Mouse (Mus musculus) midbrain, postnatal 0 days (tissue): Measurements from ENCODE around the gene Rab20. TPM values are rescaled to one million over a fixed set of nuclear protein-coding genes. Genes with fewer than 3 reads are reported as not detected.

Source experiments
- ATAC-seq: fragments of 200-750 bp; cut with Nextera tagmentation; 2 replicates; pipeline ENCODE4 v1.8.0; 2017; ENCODE audit warnings: moderate number of reproducible peaks, mild to moderate bottlenecking, moderate TSS enrichment, moderate library complexity; ENCODE audit not compliant: low FRiP score
- DNase-seq: peaks from one replicate; pipeline ENCODE4 v3.0.0-alpha.2; 2015; ENCODE audit warnings: low spot score
- H3K27ac ChIP-seq: fragments of 300-500 bp; sonication (generic); 2 replicates; pipeline ENCODE4 v1.5.1; 2014; ENCODE audit warnings: low read depth, mild to moderate bottlenecking, low read length, mixed read lengths
- H3K27me3 ChIP-seq: fragments of 300-500 bp; sonication (generic); 2 replicates; pipeline ENCODE4 v1.6.1; 2014; ENCODE audit warnings: low read length, control low read depth, mixed read lengths; ENCODE audit not compliant: insufficient read depth
- H3K36me3 ChIP-seq: fragments of 300-500 bp; sonication (generic); 2 replicates; pipeline ENCODE4 v1.6.1; 2014; ENCODE audit warnings: low read length, control low read depth, mixed read lengths; ENCODE audit not compliant: insufficient read depth
- H3K4me1 ChIP-seq: fragments of 300-500 bp; sonication (generic); 2 replicates; pipeline ENCODE4 v1.6.1; 2014; ENCODE audit warnings: mild to moderate bottlenecking, control low read depth, antibody characterized with exemption, low read length, mixed read lengths; ENCODE audit not compliant: insufficient read depth
- H3K4me2 ChIP-seq: fragments of 300-500 bp; sonication (generic); 2 replicates; pipeline ENCODE4 v1.6.1; 2014; ENCODE audit warnings: low read depth, mild to moderate bottlenecking, low read length, mixed read lengths; ENCODE audit not compliant: poor library complexity, severe bottlenecking
- H3K4me3 ChIP-seq: fragments of 300-500 bp; sonication (generic); 2 replicates; pipeline ENCODE4 v1.5.1; 2014; ENCODE audit warnings: low read depth, mild to moderate bottlenecking, low read length, moderate library complexity
- H3K9ac ChIP-seq: fragments of 300-500 bp; sonication (generic); replicated peaks from 2 replicates; pipeline ENCODE4 v1.6.1; 2014; ENCODE audit warnings: mild to moderate bottlenecking, low read length, moderate library complexity, mixed read lengths; ENCODE audit not compliant: poor library complexity, severe bottlenecking
- H3K9me3 ChIP-seq: fragments of 300-500 bp; sonication (generic); 2 replicates; pipeline ENCODE4 v1.6.1; 2016; ENCODE audit warnings: low read length, control low read depth
- CTCF ChIP-seq: IDR thresholded peaks from 2 replicates; pipeline ENCODE4 v1.5.1; 2016; ENCODE audit warnings: antibody characterized with exemption, mild to moderate bottlenecking
- WGBS: fragments of 180-500 bp; shearing (Covaris S2); extraction: QIAGEN DNeasy Blood & Tissue Kit; methylation state at CpG from one replicate; pipeline ENCODE4 v1.1.7; 2014; 5-methylcytosine and 5-hydroxymethylcytosine counted together
- polyA plus RNA-seq: library from polyadenylated mRNA; unstranded; fragments of >200 nt; fragmentation: Nextera tagmentation; extraction: Ambion mirVana; gene quantifications from 2 replicates; pipeline ENCODE4 v1.2.1, GENCODE M21; 2015
- total RNA-seq: library from RNA; depleted of rRNA; stranded (reverse); fragments of >200 nt; gene quantifications from 2 replicates; pipeline ENCODE4 v1.2.3, GENCODE M21; 2014

The Rab20 gene
- total and polyA plus RNA-seq, 2 experiments from 2014 or later, result 0.60 to 0.72 TPM

GRCm38 (mm10) chr8:11447910-11448570, 30.5 kb downstream of the Rab20 start:
- H3K9me3 ChIP-seq, result no peaks in the 10 kb centered on the region
- no peaks in the 10 kb centered on the region for H3K4me1 ChIP-seq
- H3K4me3 ChIP-seq, result no peak overlapping the region
- ATAC-seq (no peak), DNase-seq (no peak)
- no peak for TF ChIP-seq CTCF
- H3K36me3 ChIP-seq, result peaks cover 8% of the 10 kb centered on the region
- H3K9ac ChIP-seq, result no peak overlapping the region
- H3K27ac ChIP-seq, result no peak overlapping the region
- no peaks in the 10 kb centered on the region for H3K27me3 ChIP-seq
- H3K4me2 ChIP-seq, result no peak overlapping the region
- 94% methylated on average over 23 of the region's 23 CpGs for WGBS

- no peak overlapping the region for H3K9ac ChIP-seq
- 94% methylated on average over 13 of the region's 13 CpGs for WGBS
- TF ChIP-seq CTCF, result no peak
- no peak overlapping the region for H3K4me2 ChIP-seq
- peaks cover 11% of the 10 kb centered on the region for H3K36me3 ChIP-seq
- no peak overlapping the region for H3K27ac ChIP-seq
- no peaks in the 10 kb centered on the region for H3K27me3 ChIP-seq
- no peaks in the 10 kb centered on the region for H3K4me1 ChIP-seq
- no peak overlapping the region for H3K4me3 ChIP-seq
- no peaks in the 10 kb centered on the region for H3K9me3 ChIP-seq
- no peak for DNase-seq
- no peak for ATAC-seq
These were observed 32.7 kb downstream of the Rab20 start for GRCm38 (mm10) chr8:11445790-11446189.

GRCm38 (mm10) chr8:11444216-11444615, 34.3 kb downstream of the Rab20 start:
- DNase-seq (no peak), ATAC-seq (no peak)
- 87% methylated on average over 7 of the region's 7 CpGs for WGBS
- Histone ChIP-seq H3K36me3 (peaks cover 15% of the 10 kb centered on the region), H3K9me3 (no peaks in the 10 kb centered on the region), H3K4me2 (no peak overlapping the region), H3K27ac (no peak overlapping the region), H3K27me3 (no peaks in the 10 kb centered on the region), H3K4me1 (no peaks in the 10 kb centered on the region), H3K4me3 (no peak overlapping the region), H3K9ac (no peak overlapping the region)
- no peak for TF ChIP-seq CTCF

GRCm38 (mm10) chr8:11443611-11444010, 34.9 kb downstream of the Rab20 start:
- WGBS, result 88% methylated on average over 9 of the region's 9 CpGs
- no peak overlapping the region for H3K4me3 ChIP-seq

GRCm38 (mm10) chr8:11441291-11441690, 37.2 kb downstream of the Rab20 start:
- ATAC-seq (no peak), DNase-seq (no peak)
- H3K4me3 ChIP-seq, result no peak overlapping the region
- H3K36me3 ChIP-seq, result peaks cover 9% of the 10 kb centered on the region; the same call in 1 of the 2 replicates
- no peak overlapping the region for H3K27ac ChIP-seq
- H3K9ac ChIP-seq, result no peak overlapping the region
- H3K4me2 ChIP-seq, result no peak overlapping the region
- 93% methylated on average over 6 of the region's 6 CpGs for WGBS
- H3K27me3 ChIP-seq, result no peaks in the 10 kb centered on the region
- H3K4me1 ChIP-seq, result no peaks in the 10 kb centered on the region
- TF ChIP-seq CTCF, result no peak
- H3K9me3 ChIP-seq, result no peaks in the 10 kb centered on the region

More at GRCm38 (mm10) chr8:11443611-11444010, 34.9 kb downstream of the Rab20 start:
- Histone ChIP-seq H3K9ac (no peak overlapping the region), H3K4me2 (no peak overlapping the region), H3K4me1 (no peaks in the 10 kb centered on the region), H3K9me3 (no peaks in the 10 kb centered on the region), H3K27me3 (no peaks in the 10 kb centered on the region), H3K27ac (no peak overlapping the region), H3K36me3 (peaks cover 14% of the 10 kb centered on the region)
- DNase-seq (no peak), ATAC-seq (no peak)
- no peak for TF ChIP-seq CTCF

GRCm38 (mm10) chr8:11437862-11438261, 40.6 kb downstream of the Rab20 start:
- no peak overlapping the region for H3K9ac ChIP-seq
- no peak for ATAC-seq
- H3K4me3 ChIP-seq, result no peak overlapping the region
- H3K4me2 ChIP-seq, result no peak overlapping the region
- peaks cover 16% of the 10 kb centered on the region for H3K36me3 ChIP-seq
- WGBS, result 55% methylated on average over 12 of the region's 12 CpGs
- TF ChIP-seq CTCF, result no peak
- H3K27ac ChIP-seq, result no peak overlapping the region
- H3K4me1 ChIP-seq, result no peaks in the 10 kb centered on the region
- no peaks in the 10 kb centered on the region for H3K27me3 ChIP-seq
- DNase-seq, result no peak
- H3K9me3 ChIP-seq, result no peaks in the 10 kb centered on the region
